Mouse (Mus musculus) forebrain, embryonic 16.5 days (tissue): ENCODE measurements around the gene Snrpd2. TPM values are rescaled to one million over a fixed set of nuclear protein-coding genes. Genes with fewer than 3 reads are reported as not detected.
A peak's percentile ranks its signal among the peaks of the same experiment; 100 is the strongest.

ENCODE experiments used
- ATAC-seq: fragments of 200-750 bp; cut with Nextera tagmentation; 2 replicates; pipeline ENCODE4 v1.8.0; 2017; ENCODE audit warnings: mild to moderate bottlenecking, moderate library complexity
- H3K27ac ChIP-seq: fragments of 300-500 bp; sonication (generic); 2 replicates; pipeline ENCODE4 v1.5.1; 2014; ENCODE audit warnings: low read length, control low read depth
- H3K27me3 ChIP-seq: fragments of 300-500 bp; sonication (generic); replicated peaks from 2 replicates; pipeline ENCODE4 v1.6.1; 2014; ENCODE audit warnings: low read length; ENCODE audit not compliant: control insufficient read depth, insufficient read depth
- H3K36me3 ChIP-seq: fragments of 300-500 bp; sonication (generic); 2 replicates; pipeline ENCODE4 v1.6.1; 2014; ENCODE audit not compliant: control insufficient read depth, insufficient read depth
- H3K4me1 ChIP-seq: fragments of 300-500 bp; sonication (generic); replicated peaks from 2 replicates; pipeline ENCODE4 v1.6.1; 2014; ENCODE audit warnings: low read length; ENCODE audit not compliant: control insufficient read depth, insufficient read depth
- H3K4me2 ChIP-seq: fragments of 300-500 bp; sonication (generic); 2 replicates; pipeline ENCODE4 v1.6.1; 2014; ENCODE audit warnings: mild to moderate bottlenecking, low read length, control low read depth
- H3K4me3 ChIP-seq: fragments of 300-500 bp; sonication (generic); replicated peaks from 2 replicates; pipeline ENCODE4 v1.5.1; 2014; ENCODE audit warnings: mild to moderate bottlenecking, low read length, control low read depth
- H3K9ac ChIP-seq: fragments of 300-500 bp; sonication (generic); replicated peaks from 2 replicates; pipeline ENCODE4 v1.6.1; 2014; ENCODE audit warnings: low read depth, low read length, control low read depth
- H3K9me3 ChIP-seq: fragments of 300-500 bp; sonication (generic); 2 replicates; pipeline ENCODE4 v1.6.1; 2016; ENCODE audit warnings: low read length; ENCODE audit not compliant: control insufficient read depth
- WGBS: fragments of 180-500 bp; shearing (Covaris S2); extraction: QIAGEN DNeasy Blood & Tissue Kit; methylation state at CpG from one replicate; pipeline ENCODE4 v1.1.7; 2014; 5-methylcytosine and 5-hydroxymethylcytosine counted together
- polyA plus RNA-seq: library from polyadenylated mRNA; unstranded; fragments of >200 nt; fragmentation: Nextera tagmentation; extraction: Ambion mirVana; gene quantifications from 2 replicates; pipeline ENCODE4 v1.2.1, GENCODE M21; 2015

Gene Snrpd2
- polyA plus RNA-seq, 1 experiment from 2014 or later: 118 TPM

DNA sequence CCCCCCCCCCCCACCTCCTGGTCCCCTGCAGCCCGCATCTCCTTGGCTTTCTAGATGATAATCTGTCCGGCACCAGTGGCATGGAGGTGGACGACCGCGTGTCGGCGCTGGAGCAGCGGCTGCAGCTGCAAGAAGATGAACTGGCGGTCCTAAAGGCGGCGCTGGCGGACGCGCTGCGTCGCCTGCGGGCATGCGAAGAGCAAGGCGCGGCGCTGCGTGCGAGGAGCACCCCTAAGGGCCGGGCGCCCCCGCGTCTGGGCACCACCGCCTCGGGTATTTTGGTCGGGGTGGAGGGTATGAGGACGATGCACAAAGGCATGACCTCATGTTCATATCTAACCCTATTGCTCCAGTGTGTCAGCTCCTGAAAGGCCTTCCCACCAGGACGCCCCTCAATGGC lies 29.7 kb downstream of the Snrpd2 start:
- no peak overlapping the region for H3K27ac ChIP-seq
- peaks cover 40% of the 10 kb centered on the region for H3K4me1 ChIP-seq
- H3K36me3 ChIP-seq: no peaks in the 10 kb centered on the region
- no peak for ATAC-seq
- peaks cover 14% of the 10 kb centered on the region for H3K27me3 ChIP-seq
- peak overlapping the region; percentile 43 for H3K9ac ChIP-seq
- WGBS: under 1% methylated on average over 32 of the region's 32 CpGs
- peak overlapping the region; percentile 70 for H3K4me3 ChIP-seq
- peak overlapping the region; percentile 67 for H3K4me2 ChIP-seq
- no peaks in the 10 kb centered on the region for H3K9me3 ChIP-seq

DNA sequence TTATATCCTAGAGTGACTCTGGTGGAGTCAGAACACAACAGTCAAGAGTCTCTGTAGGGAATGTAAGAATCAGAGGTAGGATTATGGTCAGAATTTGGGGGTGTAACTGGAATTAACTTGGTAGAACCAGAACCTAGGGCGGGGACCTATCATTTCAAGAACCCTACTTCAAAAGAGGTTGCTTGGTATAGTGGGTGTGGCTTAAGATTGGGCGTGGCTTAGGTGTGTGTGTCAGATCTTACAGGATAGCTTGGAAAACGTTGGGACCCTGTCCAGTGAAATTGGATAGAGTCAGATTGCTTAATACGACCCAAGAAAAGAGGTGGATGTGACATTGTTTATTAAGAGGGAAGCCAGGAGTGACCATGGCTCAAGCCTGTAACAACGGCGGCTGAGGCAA lies 30.4 kb downstream of the Snrpd2 start:
- Histone ChIP-seq H3K4me2 (no peak overlapping the region), H3K9ac (no peak overlapping the region), H3K9me3 (no peaks in the 10 kb centered on the region), H3K4me1 (peaks cover 48% of the 10 kb centered on the region), H3K4me3 (no peak overlapping the region; the same call in 1 of the 2 replicates), H3K27me3 (peaks cover 14% of the 10 kb centered on the region), H3K27ac (no peak overlapping the region), H3K36me3 (no peaks in the 10 kb centered on the region)
- ATAC-seq: no peak
- WGBS: 44% methylated on average over 6 of the region's 6 CpGs

DNA sequence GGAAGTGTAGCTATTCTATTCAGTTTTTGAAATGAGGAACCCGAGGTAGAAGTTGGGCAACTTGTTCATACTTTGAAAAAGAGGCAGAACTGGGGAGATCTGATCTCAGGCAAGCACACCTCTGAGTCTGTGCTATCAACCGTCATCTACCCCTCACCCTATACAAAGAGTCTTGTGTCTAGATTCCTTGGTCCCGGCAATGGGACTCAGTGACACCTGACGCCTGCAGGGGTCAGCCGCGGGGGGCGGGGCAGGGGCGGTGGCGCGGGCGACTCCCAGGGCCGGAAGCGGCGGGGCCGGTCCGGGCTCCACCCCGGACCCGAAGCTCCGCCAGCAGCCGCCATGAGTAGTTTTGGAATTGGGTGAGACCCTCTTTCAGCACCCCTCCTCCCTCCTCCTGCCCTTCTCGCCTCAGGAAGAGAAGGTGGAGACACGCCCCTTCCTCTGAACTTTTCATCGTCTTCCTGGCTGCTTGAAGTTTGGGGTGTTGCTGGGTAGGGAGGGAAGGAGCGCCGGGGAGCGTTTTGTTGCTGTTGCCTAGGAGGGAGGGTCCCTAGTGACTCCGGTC lies 31.4 kb downstream of the Snrpd2 start:
- 2% methylated on average over 26 of the region's 27 CpGs for WGBS
- peak overlapping the region; percentile 46 for H3K4me2 ChIP-seq
- no peaks in the 10 kb centered on the region for H3K9me3 ChIP-seq
- no peaks in the 10 kb centered on the region for H3K36me3 ChIP-seq
- peaks cover 46% of the 10 kb centered on the region for H3K4me1 ChIP-seq
- no peak overlapping the region for H3K27ac ChIP-seq
- H3K4me3 ChIP-seq: peak overlapping the region; percentile 29
- no peak for ATAC-seq
- H3K27me3 ChIP-seq: peaks cover 14% of the 10 kb centered on the region
- peak overlapping the region; percentile 45 for H3K9ac ChIP-seq

GRCm38 (mm10) chr7:19184250-19184649 lies 34.7 kb downstream of the Snrpd2 start:
- peaks cover 12% of the 10 kb centered on the region for H3K36me3 ChIP-seq
- no peak overlapping the region for H3K4me2 ChIP-seq
- peak overlapping the region; percentile 75 for H3K27ac ChIP-seq
- H3K4me3 ChIP-seq: no peak overlapping the region
- H3K9ac ChIP-seq: no peak overlapping the region
- H3K9me3 ChIP-seq: no peaks in the 10 kb centered on the region
- peaks cover 9% of the 10 kb centered on the region for H3K27me3 ChIP-seq
- H3K4me1 ChIP-seq: peaks cover 26% of the 10 kb centered on the region
- 35% methylated on average over 2 of the region's 2 CpGs for WGBS
- ATAC-seq: no peak

GRCm38 (mm10) chr7:19184758-19185157 lies 35.2 kb downstream of the Snrpd2 start:
- H3K4me3 ChIP-seq: no peak overlapping the region
- no peaks in the 10 kb centered on the region for H3K9me3 ChIP-seq
- peaks cover 4% of the 10 kb centered on the region for H3K27me3 ChIP-seq
- no peak overlapping the region for H3K4me2 ChIP-seq
- peaks cover 12% of the 10 kb centered on the region for H3K36me3 ChIP-seq
- H3K4me1 ChIP-seq: peaks cover 21% of the 10 kb centered on the region
- peak overlapping the region; percentile 75 for H3K27ac ChIP-seq
- ATAC-seq: 0 out of 2 replicates have a peak, but pooled peaks have one; percentile 26
- 37% methylated on average over 6 of the region's 6 CpGs for WGBS
- H3K9ac ChIP-seq: no peak overlapping the region; the same call in 1 of the 2 replicates

GRCm38 (mm10) chr7:19194676-19195075 lies 45.2 kb downstream of the Snrpd2 start:
- no peaks in the 10 kb centered on the region for H3K4me1 ChIP-seq
- no peaks in the 10 kb centered on the region for H3K9me3 ChIP-seq
- peaks cover 22% of the 10 kb centered on the region for H3K36me3 ChIP-seq
- H3K27me3 ChIP-seq: no peaks in the 10 kb centered on the region
- no peak overlapping the region for H3K9ac ChIP-seq
- H3K27ac ChIP-seq: no peak overlapping the region
- no peak overlapping the region for H3K4me3 ChIP-seq
- WGBS: 97% methylated on average over 4 of the region's 4 CpGs
- no peak overlapping the region for H3K4me2 ChIP-seq
- no peak for ATAC-seq

GRCm38 (mm10) chr7:19196676-19197075 lies 47.2 kb downstream of the Snrpd2 start:
- Histone ChIP-seq H3K27ac (no peak overlapping the region), H3K9me3 (no peaks in the 10 kb centered on the region), H3K4me1 (no peaks in the 10 kb centered on the region), H3K4me3 (no peak overlapping the region), H3K27me3 (no peaks in the 10 kb centered on the region), H3K36me3 (peaks cover 22% of the 10 kb centered on the region), H3K9ac (no peak overlapping the region), H3K4me2 (no peak overlapping the region)
- no peak for ATAC-seq
- 73% methylated on average over 6 of the region's 6 CpGs for WGBS

DNA sequence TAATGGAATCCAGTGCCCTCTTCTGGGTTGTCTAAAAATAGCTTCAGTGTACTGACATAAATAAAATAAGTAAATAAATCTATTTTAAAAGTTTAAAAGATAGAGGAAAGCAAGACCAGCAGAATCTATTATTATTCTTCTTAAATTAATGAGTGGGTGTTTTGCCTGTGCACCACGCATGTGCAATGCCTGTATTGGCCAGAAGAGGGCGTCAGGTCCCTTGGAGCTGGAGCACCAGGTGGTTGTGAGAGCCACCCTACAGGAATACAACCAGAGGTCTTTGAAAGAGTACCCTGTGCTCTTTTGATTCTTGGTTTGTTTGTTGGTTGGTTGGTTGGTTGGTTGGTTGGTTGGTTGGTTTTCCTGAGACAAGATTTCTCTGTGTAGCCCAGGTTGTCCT lies 48.5 kb downstream of the Snrpd2 start:
- Histone ChIP-seq H3K27me3 (no peaks in the 10 kb centered on the region), H3K36me3 (peaks cover 20% of the 10 kb centered on the region), H3K27ac (no peak overlapping the region), H3K9me3 (no peaks in the 10 kb centered on the region), H3K4me3 (no peak overlapping the region), H3K4me2 (no peak overlapping the region), H3K4me1 (no peaks in the 10 kb centered on the region), H3K9ac (no peak overlapping the region)
- 38% methylated on average over 2 of the region's 2 CpGs for WGBS
- ATAC-seq: no peak

- ATAC-seq: no peak
- Histone ChIP-seq H3K9ac (no peak overlapping the region), H3K9me3 (no peaks in the 10 kb centered on the region), H3K27ac (no peak overlapping the region), H3K27me3 (no peaks in the 10 kb centered on the region), H3K36me3 (peaks cover 11% of the 10 kb centered on the region), H3K4me2 (no peak overlapping the region), H3K4me3 (no peak overlapping the region), H3K4me1 (no peaks in the 10 kb centered on the region)
- WGBS: 69% methylated on average over 13 of the region's 15 CpGs
Observed at GRCm38 (mm10) chr7:19201660-19202059, 52.1 kb downstream of the Snrpd2 start.
